Mouse (Mus musculus) retina, postnatal 1 day (tissue): ENCODE measurements around the gene Gm20388.
A peak's percentile ranks its signal among the peaks of the same experiment; 100 is the strongest.

ENCODE experiments used
- DNase-seq: peaks from one replicate; pipeline ENCODE4 v3.0.0-alpha.2; 2012

Gm20388 gene

DNA sequence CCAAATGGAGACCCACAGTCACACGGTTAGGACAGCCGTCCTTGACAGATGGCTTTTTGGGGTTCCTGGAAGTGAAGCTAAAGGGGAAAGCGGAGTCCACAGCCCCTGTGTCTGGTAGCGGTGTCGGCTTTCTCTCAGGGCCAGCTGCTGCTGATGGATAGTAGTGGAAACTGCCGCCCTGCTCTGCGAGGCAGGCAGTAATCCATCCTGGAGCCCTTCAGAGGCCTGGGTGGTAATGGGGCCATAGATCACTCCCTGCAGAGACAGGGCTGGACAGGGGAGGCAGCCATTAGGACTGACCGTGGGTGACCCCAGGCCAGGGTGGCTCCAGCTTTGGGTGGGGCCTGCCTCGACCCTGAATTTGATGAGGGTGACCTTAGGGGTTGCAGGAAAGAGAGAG, 463.9 kb downstream of the Gm20388 start:
- DNase-seq = no peak

DNA sequence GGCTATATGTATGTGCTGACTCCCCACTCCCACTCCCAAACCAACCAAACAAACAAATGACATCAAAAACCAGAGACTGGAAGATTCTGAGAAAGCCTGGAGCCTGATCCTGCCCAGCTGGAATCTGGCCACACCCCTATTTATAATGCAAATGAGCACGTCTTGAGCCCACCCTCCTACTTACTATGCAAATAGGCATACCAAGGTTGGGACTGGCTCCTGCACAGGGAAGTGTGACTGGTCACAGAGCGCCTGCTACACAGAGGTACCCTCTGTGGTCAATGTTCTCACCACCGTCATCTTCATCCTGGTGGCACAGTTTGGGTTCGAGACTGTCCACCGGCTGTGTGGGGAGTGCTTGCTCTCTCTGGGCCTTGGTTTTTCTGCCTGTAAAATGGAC, 464.5 kb downstream of the Gm20388 start:
- DNase-seq = peak; percentile 50

GRCm38 (mm10) chr8:120376215-120376614, 465.6 kb downstream of the Gm20388 start:
- peak; percentile 64 for DNase-seq

DNA sequence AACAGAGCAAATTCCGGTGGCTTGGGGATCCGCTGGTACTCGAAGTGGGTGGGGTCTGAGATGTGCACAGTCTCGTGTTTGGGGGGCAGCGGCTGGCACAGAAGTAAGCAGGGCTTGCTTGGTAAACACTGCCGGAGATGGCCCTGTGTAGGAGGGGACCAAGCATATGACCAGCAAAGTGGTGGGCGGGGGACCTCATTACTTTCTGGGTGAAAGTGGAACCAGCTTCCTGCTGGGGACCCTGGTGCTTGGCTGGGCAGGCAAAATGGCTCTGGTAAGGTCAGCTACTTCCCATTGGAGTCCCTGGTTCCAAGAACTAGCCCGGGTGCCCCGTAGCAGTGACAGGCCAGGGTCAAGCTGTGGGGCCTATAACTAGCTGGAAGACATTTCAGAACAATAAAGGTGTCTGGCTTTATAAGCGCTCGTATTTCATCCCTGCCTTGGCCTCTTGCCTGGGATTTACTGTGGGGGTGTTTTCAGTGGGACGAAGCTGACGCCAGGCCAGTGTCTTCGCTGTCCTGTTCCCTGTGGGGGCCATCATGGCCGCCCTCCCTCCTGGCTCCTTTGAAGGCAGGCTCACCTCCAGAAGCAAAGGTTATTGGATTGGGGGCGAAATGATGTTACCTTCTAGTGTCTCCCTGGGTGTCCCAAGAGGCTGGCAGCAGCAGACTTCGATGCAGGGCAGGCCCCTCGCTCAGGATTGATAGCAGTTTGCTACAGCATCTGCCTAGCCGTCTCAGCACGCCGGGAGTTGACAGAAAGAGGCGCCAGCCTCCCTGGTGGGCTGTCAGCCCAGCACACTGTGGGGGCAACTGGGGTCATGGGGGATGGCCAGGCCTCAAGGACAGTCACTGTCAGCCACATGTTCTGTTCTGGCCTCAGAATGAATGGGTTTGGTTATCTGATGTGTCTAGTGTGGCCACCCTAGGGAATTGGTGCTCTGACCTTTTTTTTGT, 466.5 kb downstream of the Gm20388 start:
- DNase-seq = no peak

DNA sequence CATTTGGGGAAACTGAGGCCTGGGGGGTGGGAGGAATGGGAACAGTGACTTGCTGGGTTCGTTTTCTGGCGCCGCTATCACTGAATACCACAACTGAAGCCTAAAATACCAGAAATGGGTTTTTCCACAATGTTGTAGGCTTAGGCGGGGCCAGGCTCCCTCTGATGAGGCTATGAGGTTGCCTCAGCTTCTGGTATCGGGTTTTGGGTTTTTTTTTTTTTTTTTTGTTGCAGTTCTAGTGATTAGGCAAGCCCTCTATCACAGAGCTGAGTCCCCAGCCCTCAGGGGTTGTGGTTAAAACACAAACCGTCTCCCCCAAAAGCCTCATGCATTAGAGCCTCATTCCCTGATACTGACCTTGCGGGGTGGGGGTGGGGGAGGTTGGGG, 467.2 kb downstream of the Gm20388 start:
- DNase-seq = no peak

- DNase-seq = no peak
Measured at GRCm38 (mm10) chr8:120378306-120378705, 467.7 kb downstream of the Gm20388 start.

- DNase-seq = no peak
Measured at GRCm38 (mm10) chr8:120379015-120379414, 468.4 kb downstream of the Gm20388 start.

DNA sequence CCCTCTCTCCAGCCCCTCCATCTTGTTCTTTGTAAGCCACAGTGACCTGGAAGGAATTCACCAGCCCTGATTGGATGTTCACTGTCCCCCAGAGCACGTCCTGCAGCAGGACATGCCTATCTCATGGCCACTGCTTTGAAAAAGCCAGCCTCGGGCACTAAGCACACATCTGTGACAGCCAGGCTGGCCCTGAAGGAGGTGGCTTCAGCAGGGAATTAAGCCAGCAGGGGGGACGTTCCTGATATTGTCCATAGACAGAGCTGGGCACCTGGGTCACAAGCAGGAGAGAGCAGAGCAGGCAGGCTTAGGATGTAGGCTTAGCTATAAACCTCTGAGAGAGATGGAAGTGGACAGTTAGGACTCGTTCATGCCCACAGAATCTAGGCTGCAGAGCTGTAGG, 471.2 kb downstream of the Gm20388 start:
- peak; percentile 74 for DNase-seq

GRCm38 (mm10) chr8:120382436-120383203, 472.0 kb downstream of the Gm20388 start:
- DNase-seq = peak; percentile 83

- DNase-seq = no peak
Measured at GRCm38 (mm10) chr8:120383204-120383560, 472.5 kb downstream of the Gm20388 start.

- DNase-seq = no peak
Measured at GRCm38 (mm10) chr8:120383713-120384112, 473.1 kb downstream of the Gm20388 start.

GRCm38 (mm10) chr8:120384745-120385144, 474.1 kb downstream of the Gm20388 start:
- no peak for DNase-seq

DNA sequence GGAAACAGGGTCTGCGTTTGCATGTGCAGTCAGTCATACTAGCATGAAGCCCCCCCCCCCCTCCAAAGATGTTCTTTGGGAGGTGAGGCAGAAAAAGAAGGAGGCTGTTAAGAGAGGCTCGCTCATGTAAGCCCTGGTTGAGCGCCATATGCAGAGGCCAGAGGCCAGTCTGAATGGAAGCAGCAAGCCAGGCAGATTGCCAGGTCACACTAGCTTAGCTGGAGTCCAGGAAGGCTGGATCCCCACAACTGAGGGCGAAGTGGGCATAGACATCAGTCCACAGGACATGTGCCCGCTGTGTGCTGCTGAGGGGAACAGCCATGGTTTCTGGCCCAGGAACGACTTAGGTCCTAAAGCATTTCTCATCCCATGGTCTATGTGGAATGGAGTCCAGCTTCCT, 477.6 kb downstream of the Gm20388 start:
- DNase-seq = no peak

DNA sequence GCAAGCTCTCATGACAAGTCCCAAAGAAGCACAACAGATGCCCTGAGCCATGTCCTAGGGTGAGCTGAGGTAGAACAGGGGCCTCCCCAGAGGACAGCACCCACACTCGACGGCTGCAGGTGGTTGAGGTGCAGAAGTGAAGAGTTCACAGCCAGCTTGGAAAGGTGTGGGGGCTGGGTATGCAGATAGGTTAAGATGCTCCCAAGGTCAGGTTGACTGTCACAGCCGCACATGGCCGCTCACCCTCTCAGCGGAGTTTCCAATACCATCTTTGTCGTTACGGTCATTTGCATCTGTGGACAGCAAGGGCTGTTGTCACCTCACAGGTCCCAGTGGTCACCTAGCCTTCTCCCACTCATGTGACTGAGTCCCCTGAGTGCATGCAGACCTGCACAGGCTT, 480.0 kb downstream of the Gm20388 start:
- no peak for DNase-seq

GRCm38 (mm10) chr8:120391856-120392255, 481.2 kb downstream of the Gm20388 start:
- no peak for DNase-seq

- no peak for DNase-seq
Measured at GRCm38 (mm10) chr8:120393085-120393484, 482.4 kb downstream of the Gm20388 start.

DNA sequence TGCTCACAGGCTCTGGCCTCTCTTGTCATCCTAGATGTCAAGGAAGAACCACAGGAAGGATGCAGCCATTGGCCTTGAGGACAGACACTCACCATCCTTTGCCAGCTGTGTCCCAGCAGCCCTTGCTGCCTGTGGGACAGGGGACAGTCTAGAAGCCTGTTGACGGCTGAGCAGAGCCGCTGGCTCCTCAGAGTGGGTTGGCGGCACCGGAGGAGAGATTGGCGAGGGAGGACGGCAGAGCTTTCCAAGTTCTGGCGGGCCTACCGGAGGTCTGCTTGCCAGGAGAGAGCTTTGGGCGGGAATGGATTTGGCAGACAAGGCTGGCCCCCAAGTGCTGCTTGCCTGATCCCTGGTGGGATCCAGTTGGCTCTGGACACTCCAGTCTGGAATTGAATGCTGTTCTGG, 483.2 kb downstream of the Gm20388 start:
- no peak for DNase-seq

DNA sequence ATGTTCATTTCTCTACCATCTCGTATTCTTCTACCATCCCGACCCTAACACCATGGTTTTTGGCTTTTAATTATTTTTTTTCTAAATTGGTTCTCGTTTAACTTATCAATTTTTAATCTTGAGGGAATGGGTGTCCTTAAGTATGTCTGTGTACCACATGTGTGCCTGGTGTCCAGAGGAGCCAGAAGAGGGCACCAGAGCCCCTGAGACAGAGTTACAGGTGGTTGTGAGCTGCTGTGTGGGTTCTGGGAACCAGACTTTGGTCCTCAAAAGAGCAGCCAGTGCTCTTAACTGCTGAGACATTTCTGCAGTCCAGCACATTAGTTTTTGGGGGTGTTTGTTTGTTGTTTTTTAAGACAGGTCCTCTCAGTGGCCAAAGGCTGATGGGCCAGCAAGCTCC, 485.3 kb downstream of the Gm20388 start:
- DNase-seq = no peak

- DNase-seq = no peak
Measured at GRCm38 (mm10) chr8:120396756-120397155, 486.1 kb downstream of the Gm20388 start.

DNA sequence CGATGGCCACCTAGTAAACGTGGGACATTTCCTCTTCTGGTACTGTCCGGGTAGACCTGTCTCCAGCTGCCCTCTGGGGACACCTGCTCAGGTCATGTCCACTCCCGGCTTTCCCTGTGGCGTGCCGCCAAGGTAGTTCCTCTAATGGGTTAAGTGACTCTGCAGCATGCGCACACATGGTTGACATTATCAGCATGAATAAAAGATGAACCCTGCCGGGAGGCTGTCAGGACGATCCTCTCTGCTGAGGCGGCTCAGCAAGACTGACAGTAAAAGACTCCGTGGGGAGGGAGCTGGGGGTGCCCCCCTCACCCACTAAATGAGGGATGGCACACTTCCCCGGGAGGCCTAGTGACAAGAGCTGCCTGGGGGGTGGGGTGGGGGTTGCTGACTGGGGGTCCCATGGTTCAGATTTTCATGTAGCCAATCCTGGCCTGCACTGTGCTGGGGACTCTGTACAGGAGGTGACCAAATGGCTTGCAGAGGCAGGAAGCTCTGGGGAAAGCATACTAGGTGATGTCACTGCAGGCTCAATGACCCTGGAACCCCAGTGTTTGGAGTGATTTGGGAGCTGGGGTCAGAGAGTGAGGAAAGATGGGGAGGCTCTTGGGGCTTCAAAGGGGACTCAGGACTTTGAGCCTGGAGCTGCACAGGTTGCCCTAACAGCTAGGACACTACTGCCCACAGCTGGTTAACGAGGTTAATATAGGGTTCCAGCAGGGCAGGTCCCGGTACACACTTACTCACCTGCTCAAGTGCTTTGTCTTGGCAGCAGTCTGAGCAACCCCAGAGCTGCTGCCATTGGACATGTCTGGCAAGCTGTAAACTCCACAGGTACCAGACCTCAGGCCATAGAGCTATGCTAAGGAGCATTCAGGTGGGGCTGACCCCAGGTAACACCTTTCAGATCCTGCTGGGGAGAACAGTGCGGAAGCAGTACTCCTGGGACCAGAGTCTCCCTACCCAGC, 487.1 kb downstream of the Gm20388 start:
- peak; percentile 73 for DNase-seq

DNA sequence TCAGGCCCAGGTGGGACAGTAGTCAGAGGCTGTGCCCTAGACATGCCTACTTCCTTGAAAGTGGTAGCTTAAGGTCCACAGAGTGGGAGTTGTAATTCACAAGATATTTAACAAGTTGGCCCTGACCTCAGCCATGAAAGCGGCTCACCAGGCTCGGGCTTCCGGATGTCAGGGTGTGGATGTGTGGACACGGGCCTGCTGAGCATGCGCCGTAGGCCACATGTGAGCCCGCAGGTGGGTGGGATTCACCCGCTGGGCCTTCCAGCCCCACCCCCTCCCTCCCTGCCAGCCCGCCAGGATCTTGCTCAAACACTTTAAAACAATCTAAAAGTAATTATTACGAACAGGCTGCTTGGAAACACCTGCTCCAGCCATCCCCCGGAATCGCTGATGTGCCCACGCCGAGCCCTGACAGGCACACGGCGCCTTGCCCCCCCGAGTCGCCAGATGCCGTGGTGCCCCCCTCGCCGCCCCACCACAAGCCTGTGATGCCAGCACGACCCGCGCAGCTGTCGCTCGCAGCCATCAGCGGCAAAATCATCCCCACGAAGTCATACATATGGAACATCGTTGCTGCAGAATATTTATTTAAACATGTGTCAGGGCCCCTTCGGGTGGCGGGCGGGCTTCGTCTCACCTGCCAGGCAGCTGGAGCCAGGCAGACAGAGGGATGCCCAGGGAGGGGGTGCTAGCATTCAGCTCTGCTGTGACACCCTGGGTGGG, 488.7 kb downstream of the Gm20388 start:
- DNase-seq = no peak

DNA sequence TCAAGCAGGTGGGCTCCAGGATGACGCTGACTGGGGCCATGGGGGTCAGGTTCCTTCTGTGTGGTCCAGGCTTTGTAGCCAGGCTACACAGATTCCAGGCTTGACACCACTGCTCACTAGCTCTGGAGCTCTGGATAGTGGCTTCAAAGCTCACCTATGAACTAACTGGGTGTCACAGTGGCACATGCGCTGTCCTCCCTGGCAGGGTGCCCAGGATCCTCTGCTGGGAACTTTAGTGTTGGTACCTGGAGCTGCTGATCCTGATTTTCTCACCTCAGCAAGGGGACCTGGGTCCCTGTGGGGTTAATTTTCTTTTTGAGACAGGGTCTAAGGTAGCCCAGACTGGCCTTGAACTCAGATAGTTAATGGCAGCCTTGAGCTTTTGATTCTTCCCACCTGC, 490.6 kb downstream of the Gm20388 start:
- no peak for DNase-seq
